Mouse (Mus musculus) cerebellum, adult 2 months (tissue): ENCODE measurements around the gene Sgcd. TPM values are rescaled to one million over a fixed set of nuclear protein-coding genes. Genes with fewer than 3 reads are reported as not detected.

Experiments used
- DNase-seq, 2 experiments: peaks; one replicate each; pipeline ENCODE4 v3.0.0; 2021
- H3K27ac ChIP-seq: fragments of 200-500 bp; 2 replicates; pipeline ENCODE4 v1.5.1; 2012; ENCODE audit warnings: low read length, control low read depth, inconsistent platforms; ENCODE audit not compliant: insufficient read depth
- H3K27me3 ChIP-seq: fragments of 200-500 bp; 2 replicates; pipeline ENCODE4 v1.6.1; 2012; ENCODE audit warnings: inconsistent platforms, mild to moderate bottlenecking, low read length, moderate library complexity; ENCODE audit not compliant: control insufficient read depth, insufficient read depth
- H3K4me1 ChIP-seq: fragments of 200-500 bp; 2 replicates; pipeline ENCODE4 v1.6.1; 2011; ENCODE audit warnings: low read length; ENCODE audit not compliant: control insufficient read depth, insufficient read depth
- H3K4me3 ChIP-seq: fragments of 200-500 bp; replicated peaks from 2 replicates; pipeline ENCODE3; 2011; ENCODE audit warnings: mild to moderate bottlenecking, low read depth, low read length, control low read depth; ENCODE audit not compliant: insufficient read depth
- CTCF ChIP-seq: fragments of 200-500 bp; IDR thresholded peaks from 2 replicates; pipeline ENCODE4 v1.5.1; 2011; ENCODE audit warnings: low read depth, mild to moderate bottlenecking, control low read depth, low read length, moderate library complexity, borderline replicate concordance; ENCODE audit not compliant: insufficient read depth
- POLR2A ChIP-seq: fragments of 200-500 bp; IDR thresholded peaks from 2 replicates; pipeline ENCODE4 v1.6.1; 2011; ENCODE audit warnings: low read length, control low read depth, borderline replicate concordance; ENCODE audit not compliant: insufficient read depth
- WGBS: fragments of 180-500 bp; shearing (Covaris S2); methylation state at CpG from one replicate; pipeline ENCODE4 v1.1.7; 2018; 5-methylcytosine and 5-hydroxymethylcytosine counted together
- polyA plus RNA-seq: library from polyadenylated mRNA; depleted of rRNA; stranded (reverse); fragments of >200 nt; gene quantifications from 2 replicates; pipeline ENCODE4 v1.2.3, GENCODE M21; 2012

Sgcd gene
- polyA plus RNA-seq, 1 experiment, result 2.6 TPM

DNA sequence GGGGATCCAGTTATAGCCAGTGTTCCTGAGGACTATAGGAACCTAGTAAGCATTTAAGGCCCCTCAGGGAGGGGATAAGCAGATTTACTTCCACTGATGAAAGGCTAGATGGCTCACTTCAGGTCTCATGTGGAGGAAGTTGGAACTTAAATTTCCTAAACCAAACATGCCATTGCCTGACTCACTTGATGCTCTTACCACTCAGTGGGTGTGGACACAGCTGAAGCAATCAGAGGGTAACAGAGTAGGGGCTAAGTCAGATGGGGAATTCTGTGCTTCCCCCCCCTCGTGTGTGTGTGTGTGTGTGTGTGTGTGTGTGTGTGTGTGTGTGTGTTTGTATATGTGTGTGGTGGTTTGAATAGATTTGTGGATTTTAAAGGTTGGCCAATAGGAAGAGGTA, 830.7 kb downstream of the Sgcd start:
- 62% methylated on average over 1 of the region's 1 CpGs for WGBS
- Histone ChIP-seq H3K4me3 (no peak overlapping the region), H3K4me1 (no peaks in the 10 kb centered on the region), H3K27me3 (no peaks in the 10 kb centered on the region; the same call in 1 of the 2 replicates), H3K27ac (no peak overlapping the region)
- DNase-seq, result no peak
- TF ChIP-seq CTCF, result no peak
- no peak for TF ChIP-seq POLR2A

DNA sequence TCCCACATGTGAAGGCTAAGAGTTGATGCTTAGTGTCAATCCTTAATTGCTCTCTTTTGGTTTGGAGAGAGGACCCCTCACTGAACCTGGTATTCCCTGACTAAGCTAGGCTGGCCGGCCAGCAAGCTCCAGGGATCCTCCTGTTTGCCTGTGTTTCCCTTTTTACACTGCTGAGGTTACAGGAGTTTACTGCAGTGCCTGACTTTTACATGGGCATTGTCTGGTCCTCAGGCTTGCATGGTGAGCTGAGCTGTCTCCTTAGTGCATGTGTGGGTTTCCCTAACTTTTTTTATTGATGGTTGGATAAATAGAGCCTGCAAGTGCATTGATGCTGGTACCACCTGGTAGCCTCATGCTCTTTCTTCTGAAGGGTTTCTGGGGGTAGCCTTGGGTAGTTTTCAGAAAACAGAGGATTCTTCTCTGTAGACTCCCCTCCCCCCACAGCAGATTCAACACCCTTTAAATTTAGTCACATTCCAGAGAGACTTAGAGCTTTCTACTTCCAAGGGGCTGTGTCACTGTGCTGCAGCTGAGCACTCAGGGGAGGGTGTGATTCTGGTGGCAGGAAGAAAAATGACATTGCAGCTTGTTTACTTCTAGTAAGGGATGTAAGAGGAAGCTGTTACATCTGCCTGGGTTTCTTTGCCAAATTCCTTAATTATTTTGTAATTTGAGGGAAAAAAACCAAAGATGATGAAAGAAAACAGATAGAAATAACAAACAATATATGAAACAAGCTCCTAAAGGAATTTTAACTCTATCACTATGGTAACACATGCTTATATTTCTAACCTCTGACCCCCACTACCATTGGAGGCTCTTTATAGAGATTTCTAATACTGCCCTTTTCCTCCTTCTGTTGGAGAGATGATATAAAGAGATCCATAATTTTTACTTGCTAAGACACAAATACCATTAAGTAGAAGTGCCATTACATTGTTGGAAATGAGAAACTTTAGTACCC, 831.8 kb downstream of the Sgcd start:
- DNase-seq, result no peak
- WGBS, result 67% methylated on average over 1 of the region's 1 CpGs
- TF ChIP-seq CTCF (no peak), POLR2A (no peak)
- no peaks in the 10 kb centered on the region for H3K4me1 ChIP-seq
- H3K4me3 ChIP-seq, result no peak overlapping the region
- H3K27me3 ChIP-seq, result no peaks in the 10 kb centered on the region; the same call in 1 of the 2 replicates
- no peak overlapping the region for H3K27ac ChIP-seq

DNA sequence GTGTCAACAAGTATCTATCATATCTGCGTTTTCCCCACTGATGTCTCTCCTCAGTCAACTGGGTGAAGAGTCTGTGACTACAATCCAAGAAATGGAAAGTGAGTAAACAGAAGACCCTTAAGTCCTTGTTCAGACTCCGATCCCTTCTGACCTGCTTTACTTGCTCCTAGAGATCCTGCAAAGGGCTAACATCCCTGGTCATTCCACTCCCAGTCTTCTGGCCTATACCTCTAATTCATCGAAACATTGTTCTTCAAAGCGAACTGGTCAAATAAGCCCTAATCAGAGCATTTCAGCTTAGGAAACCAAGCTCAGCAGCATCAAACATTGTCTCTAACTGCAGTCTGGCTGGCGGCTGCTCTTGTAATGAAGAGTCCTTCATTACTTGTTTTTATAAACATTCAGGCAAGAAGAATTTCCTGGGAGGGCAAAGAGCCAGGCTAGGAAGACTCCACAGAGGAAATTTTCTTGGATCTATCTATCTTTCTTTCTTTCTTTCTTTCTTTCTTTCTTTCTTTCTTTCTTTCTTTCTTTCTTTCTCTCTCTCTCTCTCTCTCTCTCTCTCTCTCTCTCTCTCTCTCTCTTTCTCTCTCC, 833.8 kb downstream of the Sgcd start:
- H3K4me1 ChIP-seq, result no peaks in the 10 kb centered on the region
- 92% methylated on average over 5 of the region's 5 CpGs for WGBS
- TF ChIP-seq CTCF, result no peak
- TF ChIP-seq POLR2A, result no peak
- no peak overlapping the region for H3K4me3 ChIP-seq
- no peaks in the 10 kb centered on the region; the same call in 1 of the 2 replicates for H3K27me3 ChIP-seq
- no peak overlapping the region for H3K27ac ChIP-seq
- no peak for DNase-seq

DNA sequence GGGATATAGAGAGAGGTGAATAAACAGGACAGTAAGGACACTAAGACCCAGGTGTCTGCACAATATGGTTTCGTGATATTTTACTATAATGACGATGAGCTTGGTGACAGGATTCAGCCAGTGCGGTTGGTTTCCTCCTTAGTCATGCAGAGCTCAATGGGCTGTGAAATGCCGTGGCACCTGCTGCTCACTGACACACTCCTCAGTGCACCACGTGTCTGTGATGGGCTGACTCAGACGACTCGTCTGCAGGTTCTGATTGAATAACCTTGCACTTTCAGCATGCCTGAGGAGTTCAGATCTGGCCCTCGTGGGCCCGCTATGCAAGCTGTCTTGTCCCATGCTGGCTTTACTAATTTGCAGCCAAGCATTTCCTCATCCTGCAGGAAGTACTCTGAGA, 839.2 kb downstream of the Sgcd start:
- TF ChIP-seq CTCF (no peak), POLR2A (no peak)
- DNase-seq, result peak; percentile 12 to 48
- Histone ChIP-seq H3K27ac (no peak overlapping the region), H3K4me3 (no peak overlapping the region), H3K27me3 (no peaks in the 10 kb centered on the region; the same call in 1 of the 2 replicates), H3K4me1 (no peaks in the 10 kb centered on the region)
- 17% methylated on average over 9 of the region's 9 CpGs for WGBS

DNA sequence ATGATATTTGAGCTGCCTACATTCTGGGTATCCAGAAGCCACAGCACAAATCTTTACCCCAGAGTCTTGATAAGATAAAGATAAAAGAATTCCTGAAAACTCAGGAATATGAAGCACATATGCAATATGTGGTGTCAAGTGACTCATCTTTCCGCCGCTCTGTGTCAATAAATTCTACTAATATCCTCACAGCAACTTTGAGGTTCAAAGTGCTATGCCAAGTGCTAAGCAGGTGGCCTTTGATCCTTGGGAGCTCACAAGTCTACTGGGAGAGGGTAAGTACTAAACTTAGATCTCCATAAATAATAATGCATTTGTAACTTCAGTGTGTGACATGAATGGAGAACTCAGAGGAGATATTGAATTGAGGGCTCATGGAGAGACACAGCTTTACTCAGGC, 848.9 kb downstream of the Sgcd start:
- H3K4me1 ChIP-seq, result no peaks in the 10 kb centered on the region
- H3K27ac ChIP-seq, result no peak overlapping the region
- TF ChIP-seq CTCF, result no peak
- no peak for TF ChIP-seq POLR2A

DNA sequence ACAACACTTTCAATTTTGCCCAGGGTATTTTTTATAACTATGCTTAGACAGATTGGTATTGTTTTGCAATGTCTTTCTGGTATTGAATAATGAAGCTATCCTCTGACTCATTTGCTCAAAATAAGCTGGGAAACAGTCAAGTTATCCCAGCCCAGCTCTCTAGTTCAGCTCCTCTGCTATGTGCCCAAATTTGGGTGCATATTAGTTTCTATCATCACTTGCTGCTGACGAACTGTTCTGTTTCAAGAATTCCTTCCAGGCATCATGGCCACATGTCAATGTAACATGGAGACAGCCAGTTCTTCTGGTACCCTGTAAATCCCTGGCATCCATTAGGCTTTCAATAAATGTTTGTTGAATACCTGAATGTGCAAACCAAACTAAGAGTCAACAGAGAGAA, 849.5 kb downstream of the Sgcd start:
- WGBS, result 79% methylated on average over 1 of the region's 1 CpGs
- H3K4me1 ChIP-seq, result no peaks in the 10 kb centered on the region
- no peak overlapping the region for H3K27ac ChIP-seq
- TF ChIP-seq POLR2A, result no peak
- no peak for TF ChIP-seq CTCF
- H3K27me3 ChIP-seq, result no peaks in the 10 kb centered on the region; the same call in 1 of the 2 replicates
- H3K4me3 ChIP-seq, result no peak overlapping the region
- DNase-seq, result no peak

More for the DNA sequence above, 848.9 kb downstream of the Sgcd start:
- WGBS, result 97% methylated on average over 2 of the region's 2 CpGs
- H3K4me3 ChIP-seq, result no peak overlapping the region
- no peak for DNase-seq
- no peaks in the 10 kb centered on the region; the same call in 1 of the 2 replicates for H3K27me3 ChIP-seq

DNA sequence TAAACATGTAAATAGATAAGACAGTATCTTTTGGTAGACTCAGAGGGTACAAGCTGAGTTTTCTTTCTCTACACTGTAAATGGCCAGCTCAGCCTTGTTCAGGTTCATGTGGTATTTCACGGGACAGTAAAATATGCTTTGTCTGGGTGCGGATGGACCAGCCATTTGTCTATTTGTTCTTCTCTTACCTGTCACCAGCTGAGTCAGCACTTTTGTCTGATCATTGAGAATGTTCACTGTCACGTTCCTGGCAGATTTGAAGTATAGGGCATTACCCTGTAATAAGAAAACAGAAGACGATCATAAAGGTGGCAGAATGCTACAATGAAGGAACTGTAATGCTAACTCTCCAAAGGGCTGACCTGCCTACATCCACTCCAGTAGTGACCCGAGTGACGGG, 856.4 kb downstream of the Sgcd start:
- no peak overlapping the region for H3K4me3 ChIP-seq
- H3K27me3 ChIP-seq, result no peaks in the 10 kb centered on the region; the same call in 1 of the 2 replicates
- WGBS, result 97% methylated on average over 6 of the region's 6 CpGs
- DNase-seq, result no peak
- H3K27ac ChIP-seq, result no peak overlapping the region
- peaks cover 2% of the 10 kb centered on the region; the same call in 1 of the 2 replicates for H3K4me1 ChIP-seq
- no peak for TF ChIP-seq CTCF
- no peak for TF ChIP-seq POLR2A

DNA sequence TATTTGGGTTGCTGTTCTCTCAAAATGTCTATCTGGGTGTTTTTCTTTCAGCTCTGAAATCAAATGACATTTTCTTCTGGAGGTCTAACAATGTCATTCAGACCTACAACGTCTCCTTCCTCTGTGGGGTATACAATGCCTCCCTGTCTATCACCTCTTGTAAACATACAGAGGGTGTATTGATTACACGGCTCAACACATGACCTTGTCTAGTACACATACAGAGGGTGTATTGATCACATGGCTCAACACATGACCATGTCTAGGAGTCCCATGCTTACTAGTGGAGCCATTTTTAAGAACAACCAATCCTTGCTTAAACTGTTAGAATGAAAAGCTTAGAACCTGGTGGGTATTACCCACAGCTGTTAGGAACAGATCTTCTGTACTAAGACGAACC, 858.3 kb downstream of the Sgcd start:
- 85% methylated on average over 3 of the region's 3 CpGs for WGBS
- H3K27ac ChIP-seq, result no peak overlapping the region
- H3K4me1 ChIP-seq, result peaks cover 2% of the 10 kb centered on the region; the same call in 1 of the 2 replicates
- H3K4me3 ChIP-seq, result no peak overlapping the region
- TF ChIP-seq CTCF (no peak), POLR2A (no peak)
- no peak for DNase-seq
- H3K27me3 ChIP-seq, result no peaks in the 10 kb centered on the region; the same call in 1 of the 2 replicates
